Mouse (Mus musculus): ENCODE results near the gene Fnbp1. TPM values are rescaled to one million over a fixed set of nuclear protein-coding genes. Genes with fewer than 3 reads are reported as not detected.
A peak's percentile ranks its signal among the peaks of the same experiment; 100 is the strongest.

The Fnbp1 gene
- polyA plus RNA-seq, 1 experiment from 2014 or later, result 27.8 TPM

DNA sequence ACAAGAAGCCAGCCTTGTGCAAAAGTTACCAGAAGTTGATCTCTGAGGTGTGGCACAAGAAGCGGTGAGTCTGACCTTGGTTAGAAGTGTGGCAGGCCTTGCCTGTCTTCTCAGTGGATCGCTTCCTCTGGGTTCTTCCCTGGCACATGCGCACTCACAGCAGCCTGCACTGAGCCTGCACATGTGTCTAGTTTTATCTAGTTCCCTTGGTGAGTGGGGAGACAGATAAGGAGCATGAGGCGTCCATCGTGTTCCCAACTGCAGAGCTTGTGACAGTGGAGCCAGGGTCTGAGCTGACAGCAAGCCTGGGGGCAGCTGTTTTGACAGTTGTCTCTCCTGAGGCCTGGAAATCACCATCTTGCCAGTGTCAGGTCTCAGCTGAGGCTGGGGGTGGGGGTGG, 135.4 kb downstream of the Fnbp1 start:
- Histone ChIP-seq H3K9me3 (no peaks in the 10 kb centered on the region), H3K36me3 (peaks cover 3% of the 10 kb centered on the region; the same call in 1 of the 2 replicates), H3K9ac (no peak overlapping the region), H3K27ac (no peak overlapping the region), H3K4me1 (no peaks in the 10 kb centered on the region; the same call in 1 of the 2 replicates), H3K27me3 (replicated peaks) (no peaks in the 10 kb centered on the region), H3K4me2 (no peak overlapping the region), H3K4me3 (replicated peaks) (no peak overlapping the region)
- ATAC-seq (ENCODE audit: insufficient read depth, low FRiP score, low read depth), result peak; percentile 70; the same call in 1 of the 2 replicates
- WGBS, result 71% methylated on average over 5 of the region's 5 CpGs

GRCm38 (mm10) chr2:31005453-31005852, 136.4 kb downstream of the Fnbp1 start:
- H3K4me3 ChIP-seq (replicated peaks), result no peak overlapping the region
- peaks cover 3% of the 10 kb centered on the region; the same call in 1 of the 2 replicates for H3K36me3 ChIP-seq
- no peaks in the 10 kb centered on the region for H3K9me3 ChIP-seq
- no peaks in the 10 kb centered on the region; the same call in 1 of the 2 replicates for H3K4me1 ChIP-seq
- WGBS, result 63% methylated on average over 2 of the region's 2 CpGs
- H3K27me3 ChIP-seq (replicated peaks), result no peaks in the 10 kb centered on the region
- no peak overlapping the region for H3K27ac ChIP-seq
- H3K9ac ChIP-seq, result no peak overlapping the region
- no peak overlapping the region for H3K4me2 ChIP-seq
- no peak for ATAC-seq (ENCODE audit: insufficient read depth, low FRiP score, low read depth)

DNA sequence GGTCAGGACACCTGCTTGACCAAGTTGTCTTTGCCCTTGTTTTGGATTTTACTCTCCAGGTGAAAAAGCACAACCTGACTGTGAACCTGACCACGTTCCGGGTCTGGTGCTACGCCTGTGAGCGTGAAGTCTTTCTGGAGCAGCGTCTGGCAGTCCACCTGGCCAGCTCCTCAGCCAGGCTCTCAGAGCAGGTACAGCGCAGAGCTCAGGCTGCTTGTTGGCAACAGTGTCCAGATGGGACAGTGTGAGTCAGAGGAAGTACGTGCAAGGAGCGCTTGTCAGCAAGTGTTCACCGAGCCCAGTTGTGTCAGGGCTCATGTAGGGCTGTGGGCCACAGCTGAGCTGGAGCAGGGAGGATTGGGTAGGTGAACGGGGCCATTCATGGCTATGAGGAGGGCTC, 139.0 kb downstream of the Fnbp1 start:
- no peak overlapping the region for H3K4me3 ChIP-seq (replicated peaks)
- WGBS, result 93% methylated on average over 10 of the region's 10 CpGs
- H3K4me1 ChIP-seq, result no peaks in the 10 kb centered on the region; the same call in 1 of the 2 replicates
- H3K36me3 ChIP-seq, result peaks cover 9% of the 10 kb centered on the region; the same call in 1 of the 2 replicates
- H3K27ac ChIP-seq, result no peak overlapping the region
- no peak; the same call in 1 of the 2 replicates for ATAC-seq (ENCODE audit: insufficient read depth, low FRiP score, low read depth)
- no peaks in the 10 kb centered on the region for H3K9me3 ChIP-seq
- no peaks in the 10 kb centered on the region for H3K27me3 ChIP-seq (replicated peaks)
- no peak overlapping the region for H3K4me2 ChIP-seq
- no peak overlapping the region for H3K9ac ChIP-seq

GRCm38 (mm10) chr2:30998443-30999260, 143.2 kb downstream of the Fnbp1 start:
- Histone ChIP-seq H3K27me3 (replicated peaks) (no peaks in the 10 kb centered on the region), H3K4me2 (no peak overlapping the region), H3K4me1 (no peaks in the 10 kb centered on the region), H3K9ac (no peak overlapping the region), H3K27ac (no peak overlapping the region), H3K4me3 (replicated peaks) (no peak overlapping the region), H3K36me3 (peaks cover 6% of the 10 kb centered on the region; the same call in 1 of the 2 replicates), H3K9me3 (no peaks in the 10 kb centered on the region)
- 71% methylated on average over 8 of the region's 8 CpGs for WGBS
- no peak for ATAC-seq (ENCODE audit: insufficient read depth, low FRiP score, low read depth)

GRCm38 (mm10) chr2:30995432-30995996, 146.3 kb downstream of the Fnbp1 start:
- 82% methylated on average over 11 of the region's 11 CpGs for WGBS
- Histone ChIP-seq H3K9ac (no peak overlapping the region), H3K4me2 (no peak overlapping the region)

DNA sequence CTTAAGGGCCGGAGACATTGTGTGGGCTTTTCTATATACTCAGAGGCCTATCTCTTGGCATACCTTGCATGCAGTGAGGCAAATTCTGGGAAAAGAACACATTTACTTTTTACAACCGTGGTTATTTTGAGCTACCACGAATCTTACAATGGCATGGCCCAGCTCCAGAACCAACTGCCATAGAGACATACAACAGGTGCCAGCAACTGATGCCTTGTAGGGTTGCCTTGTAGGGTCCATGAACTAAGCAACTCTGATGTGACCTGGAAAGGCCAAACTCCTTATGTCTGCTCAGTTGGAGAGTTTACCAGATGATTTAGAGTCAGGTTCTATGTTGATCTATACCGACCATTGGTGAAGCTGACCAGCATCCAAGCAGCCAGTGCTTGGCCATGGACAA, 147.0 kb downstream of the Fnbp1 start:
- Histone ChIP-seq H3K4me3 (replicated peaks) (no peak overlapping the region), H3K9me3 (no peaks in the 10 kb centered on the region), H3K27me3 (replicated peaks) (no peaks in the 10 kb centered on the region), H3K4me1 (no peaks in the 10 kb centered on the region), H3K4me2 (no peak overlapping the region), H3K9ac (no peak overlapping the region), H3K36me3 (0 out of 2 replicates have a peak, but pooled peaks cover under 1% of the 10 kb centered on the region), H3K27ac (no peak overlapping the region)
- ATAC-seq (ENCODE audit: insufficient read depth, low FRiP score, low read depth), result no peak
- 94% methylated on average over 4 of the region's 4 CpGs for WGBS

More at GRCm38 (mm10) chr2:30995432-30995996, 146.3 kb downstream of the Fnbp1 start:
- H3K27me3 ChIP-seq (replicated peaks), result no peaks in the 10 kb centered on the region
- H3K4me3 ChIP-seq (replicated peaks), result no peak overlapping the region
- no peak for ATAC-seq (ENCODE audit: insufficient read depth, low FRiP score, low read depth)
- peaks cover 6% of the 10 kb centered on the region; the same call in 1 of the 2 replicates for H3K36me3 ChIP-seq
- no peaks in the 10 kb centered on the region for H3K9me3 ChIP-seq
- H3K4me1 ChIP-seq, result no peaks in the 10 kb centered on the region
- H3K27ac ChIP-seq, result no peak overlapping the region

DNA sequence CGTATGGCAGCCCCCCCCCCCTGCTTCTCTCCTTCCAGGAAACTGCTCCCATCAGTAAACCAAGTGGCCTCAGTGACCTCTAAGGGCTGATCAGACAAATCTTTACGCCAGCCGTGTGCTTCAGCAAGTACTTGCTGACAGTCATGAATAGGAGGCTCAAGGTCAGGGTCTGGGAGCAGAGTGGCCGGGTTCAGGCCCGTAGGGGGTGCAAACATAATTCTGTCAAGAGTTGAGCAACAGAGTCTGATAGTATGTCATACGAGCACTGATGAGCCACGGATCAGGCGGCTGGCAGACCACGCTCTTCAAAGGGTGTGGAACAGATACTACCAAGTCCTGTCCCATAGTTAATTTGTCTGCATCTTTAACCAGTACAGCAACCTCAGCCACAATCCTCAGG, 151.6 kb downstream of the Fnbp1 start:
- H3K4me3 ChIP-seq (replicated peaks), result no peak overlapping the region
- WGBS, result 86% methylated on average over 9 of the region's 9 CpGs
- H3K9me3 ChIP-seq, result no peaks in the 10 kb centered on the region
- no peak for ATAC-seq (ENCODE audit: insufficient read depth, low FRiP score, low read depth)
- H3K4me1 ChIP-seq, result peaks cover 8% of the 10 kb centered on the region; the same call in 1 of the 2 replicates
- no peak overlapping the region for H3K27ac ChIP-seq
- H3K27me3 ChIP-seq (replicated peaks), result no peaks in the 10 kb centered on the region
- no peak overlapping the region for H3K9ac ChIP-seq
- H3K36me3 ChIP-seq, result no peaks in the 10 kb centered on the region
- H3K4me2 ChIP-seq, result no peak overlapping the region

GRCm38 (mm10) chr2:30985111-30986020, 156.4 kb downstream of the Fnbp1 start:
- H3K27me3 ChIP-seq (replicated peaks), result no peaks in the 10 kb centered on the region
- H3K36me3 ChIP-seq, result peaks cover under 1% of the 10 kb centered on the region; the same call in 1 of the 2 replicates
- no peak for ATAC-seq (ENCODE audit: insufficient read depth, low FRiP score, low read depth)
- H3K9me3 ChIP-seq, result no peaks in the 10 kb centered on the region
- H3K9ac ChIP-seq, result no peak overlapping the region
- 21% methylated on average over 17 of the region's 17 CpGs for WGBS
- peak overlapping the region; percentile 82 for H3K27ac ChIP-seq
- H3K4me3 ChIP-seq (replicated peaks), result no peak overlapping the region
- H3K4me2 ChIP-seq, result peak overlapping the region; percentile 22
- H3K4me1 ChIP-seq, result peaks cover 26% of the 10 kb centered on the region

DNA sequence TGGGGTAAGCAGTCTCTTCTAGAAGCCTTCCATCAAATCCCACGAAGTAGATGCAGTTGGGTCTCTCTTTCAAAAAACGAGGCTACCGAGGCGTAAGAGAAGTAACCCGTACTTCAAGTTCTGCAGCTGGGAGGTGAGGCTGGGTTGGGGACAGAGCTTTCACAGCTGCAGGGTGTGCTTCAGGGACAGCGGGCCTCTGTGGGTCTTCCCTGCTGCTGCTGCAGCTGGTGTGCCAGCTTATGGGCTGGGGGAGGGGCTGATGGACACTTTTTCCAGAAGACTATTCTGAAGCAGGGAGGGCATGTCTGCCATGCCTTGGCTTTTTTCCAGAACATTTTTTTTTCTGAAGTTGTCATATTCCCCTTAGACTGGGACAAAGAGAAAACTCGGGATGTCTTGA, 158.8 kb downstream of the Fnbp1 start:
- peak overlapping the region; percentile 67 for H3K4me3 ChIP-seq (replicated peaks)
- H3K9ac ChIP-seq, result no peak overlapping the region
- ATAC-seq (ENCODE audit: insufficient read depth, low FRiP score, low read depth), result no peak
- H3K4me1 ChIP-seq, result peaks cover 29% of the 10 kb centered on the region
- peak overlapping the region; percentile 77 for H3K4me2 ChIP-seq
- H3K27ac ChIP-seq, result no peak overlapping the region
- 43% methylated on average over 7 of the region's 7 CpGs for WGBS
- peaks cover 20% of the 10 kb centered on the region; the same call in 1 of the 2 replicates for H3K36me3 ChIP-seq
- no peaks in the 10 kb centered on the region for H3K9me3 ChIP-seq
- H3K27me3 ChIP-seq (replicated peaks), result no peaks in the 10 kb centered on the region

- H3K4me2 ChIP-seq, result peak within 1 kb of the TSS; percentile 77
- H3K9me3 ChIP-seq, result no peaks in the 10 kb centered on the region
- H3K4me1 ChIP-seq, result peaks cover 29% of the 10 kb centered on the region
- H3K27me3 ChIP-seq (replicated peaks), result no peaks in the 10 kb centered on the region
- under 1% methylated on average over 66 of the region's 66 CpGs for WGBS
- H3K9ac ChIP-seq, result peak within 1 kb of the TSS; percentile 36
- H3K4me3 ChIP-seq (replicated peaks), result peak within 1 kb of the TSS; percentile 67
- peak within 1 kb of the TSS; percentile 65 for H3K27ac ChIP-seq
- H3K36me3 ChIP-seq, result peaks cover 20% of the 10 kb centered on the region; the same call in 1 of the 2 replicates
- ATAC-seq (ENCODE audit: insufficient read depth, low FRiP score, low read depth), result peak; percentile 97
Measured at GRCm38 (mm10) chr2:30981790-30982513, 159.9 kb downstream of the Fnbp1 start, which contains the start of the genes BC005624 and Usp20. TSS of gene BC005624 (minus strand) at chr2:30982201. TSS of gene Usp20 (plus strand) at chr2:30982279.
